Mouse (Mus musculus) thymus, postnatal 0 days (tissue): ENCODE data around the gene Rai14. TPM values are rescaled to one million over a fixed set of nuclear protein-coding genes. Genes with fewer than 3 reads are reported as not detected.
"Not testable (repeated sequence)": the region's sequence is repeated elsewhere in the genome, so short reads cannot be mapped to it uniquely, and the experiment has no call there.

Experiments
- DNase-seq: peaks from one replicate; pipeline ENCODE4 v3.0.0-alpha.2; 2015; ENCODE audit warnings: low spot score
- polyA plus RNA-seq: library from polyadenylated mRNA; unstranded; fragments of >200 nt; fragmentation: Nextera tagmentation; extraction: Ambion mirVana; gene quantifications from 2 replicates; pipeline ENCODE4 v1.2.1, GENCODE M21; 2015

Rai14 gene
- polyA plus RNA-seq, 1 experiment from 2014 or later = 6.8 TPM

- DNase-seq = no peak
Observed at GRCm38 (mm10) chr15:10554336-10554735, 160.1 kb downstream of the Rai14 start.

GRCm38 (mm10) chr15:10540271-10541088 lies 173.9 kb downstream of the Rai14 start:
- no peak for DNase-seq

GRCm38 (mm10) chr15:10535969-10536368 lies 178.5 kb downstream of the Rai14 start:
- DNase-seq = no peak

GRCm38 (mm10) chr15:10534591-10534990 lies 179.8 kb downstream of the Rai14 start:
- DNase-seq = no peak

GRCm38 (mm10) chr15:10533361-10533760 lies 181.1 kb downstream of the Rai14 start:
- DNase-seq = not testable (repeated sequence)

- DNase-seq = no peak
Observed at GRCm38 (mm10) chr15:10531352-10531751, 183.1 kb downstream of the Rai14 start.

GRCm38 (mm10) chr15:10525896-10526295 lies 188.5 kb downstream of the Rai14 start:
- no peak for DNase-seq

Other genes starting within 250 kb of the Rai14 start
- gene Dnajc21, start 244.1 kb downstream of the Rai14 start, polyA plus RNA-seq = 14.9 and 17.5 TPM in 2 replicates
- 163 and 165 TPM in 2 replicates for gene Brix1, start 228.7 kb downstream of the Rai14 start, polyA plus RNA-seq
- 35.7 and 35.9 TPM in 2 replicates for gene Rad1, start 228.6 kb downstream of the Rai14 start, polyA plus RNA-seq
- gene Ttc23l, start 156.0 kb downstream of the Rai14 start, polyA plus RNA-seq = not detected in 2 replicates
- gene C1qtnf3, start 237.7 kb upstream of the Rai14 start, polyA plus RNA-seq = 2.2 and 2.8 TPM in 2 replicates